Mouse (Mus musculus) heart, postnatal 0 days (tissue): ENCODE data around the gene Pkd1l1.

Source experiments
- CTCF ChIP-seq: IDR thresholded peaks from 2 replicates; pipeline ENCODE4 v1.5.1; 2016; ENCODE audit warnings: antibody characterized with exemption, control low read depth, low read depth
- EP300 ChIP-seq: IDR thresholded peaks from 2 replicates; pipeline ENCODE4 v1.6.1; 2016; ENCODE audit warnings: antibody characterized with exemption, low read depth

GRCm38 (mm10) chr11:8916081-8916671 lies 56.9 kb downstream of the Pkd1l1 start:
- no peak for TF ChIP-seq CTCF
- no peak for TF ChIP-seq EP300
